Mouse (Mus musculus): ENCODE measurements around the gene Ugt1a8. TPM values are rescaled to one million over a fixed set of nuclear protein-coding genes. Genes with fewer than 3 reads are reported as not detected.
"Not testable (repeated sequence)": the region's sequence is repeated elsewhere in the genome, so short reads cannot be mapped to it uniquely, and the experiment has no call there.

Gene Ugt1a8
- polyA plus RNA-seq, 1 experiment from 2014 or later: not detected

- Histone ChIP-seq H3K9ac (no peak overlapping the region), H3K27ac (no peak overlapping the region), H3K4me2 (replicated peaks) (no peak overlapping the region), H3K27me3 (no peaks in the 10 kb centered on the region), H3K9me3 (replicated peaks) (peaks cover 41% of the 10 kb centered on the region), H3K36me3 (no peaks in the 10 kb centered on the region), H3K4me1 (no peaks in the 10 kb centered on the region), H3K4me3 (no peak overlapping the region)
- no peak for ATAC-seq (ENCODE audit: low FRiP score)
- WGBS: 47% methylated on average over 4 of the region's 4 CpGs
Measured at GRCm38 (mm10) chr1:88218591-88218990, 131.0 kb downstream of the Ugt1a8 start.

GRCm38 (mm10) chr1:88219054-88219453 lies 131.4 kb downstream of the Ugt1a8 start:
- Histone ChIP-seq H3K4me3 (no peak overlapping the region), H3K27ac (no peak overlapping the region), H3K27me3 (no peaks in the 10 kb centered on the region), H3K36me3 (no peaks in the 10 kb centered on the region), H3K4me1 (no peaks in the 10 kb centered on the region), H3K9me3 (replicated peaks) (peaks cover 37% of the 10 kb centered on the region), H3K9ac (no peak overlapping the region), H3K4me2 (replicated peaks) (no peak overlapping the region)
- 18% methylated on average over 1 of the region's 1 CpGs for WGBS
- no peak for ATAC-seq (ENCODE audit: low FRiP score)

GRCm38 (mm10) chr1:88220336-88220735 lies 132.7 kb downstream of the Ugt1a8 start:
- peaks cover 27% of the 10 kb centered on the region for H3K9me3 ChIP-seq (replicated peaks)
- no peak overlapping the region for H3K4me3 ChIP-seq
- no peak overlapping the region for H3K9ac ChIP-seq
- no peaks in the 10 kb centered on the region for H3K36me3 ChIP-seq
- H3K4me2 ChIP-seq (replicated peaks): no peak overlapping the region
- no peaks in the 10 kb centered on the region for H3K4me1 ChIP-seq
- no peaks in the 10 kb centered on the region for H3K27me3 ChIP-seq
- no peak for ATAC-seq (ENCODE audit: low FRiP score)
- no peak overlapping the region for H3K27ac ChIP-seq

DNA sequence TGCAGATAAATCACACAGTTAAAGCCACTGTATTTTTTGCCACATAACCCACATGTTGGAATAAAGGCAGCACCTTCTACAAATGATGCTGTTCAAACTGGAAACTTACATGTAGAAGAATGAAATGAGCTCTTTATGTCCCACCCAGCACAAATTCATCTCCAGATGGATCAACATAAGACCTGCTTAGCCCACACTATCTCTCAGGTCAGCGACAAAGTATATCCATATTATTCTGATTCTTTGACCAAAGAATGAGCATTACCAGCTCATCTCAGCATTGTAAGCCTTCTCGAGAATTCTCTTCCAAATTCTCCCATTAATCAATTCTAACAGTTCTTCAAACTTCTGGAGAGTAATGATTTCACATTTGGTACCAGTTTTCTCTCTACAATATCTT lies 134.6 kb downstream of the Ugt1a8 start:
- no peak for ATAC-seq (ENCODE audit: low FRiP score)
- 54% methylated on average over 2 of the region's 2 CpGs for WGBS
- Histone ChIP-seq H3K36me3 (no peaks in the 10 kb centered on the region), H3K9me3 (replicated peaks) (peaks cover 29% of the 10 kb centered on the region), H3K9ac (no peak overlapping the region), H3K4me2 (replicated peaks) (no peak overlapping the region), H3K27ac (no peak overlapping the region), H3K27me3 (no peaks in the 10 kb centered on the region), H3K4me1 (no peaks in the 10 kb centered on the region), H3K4me3 (no peak overlapping the region)

DNA sequence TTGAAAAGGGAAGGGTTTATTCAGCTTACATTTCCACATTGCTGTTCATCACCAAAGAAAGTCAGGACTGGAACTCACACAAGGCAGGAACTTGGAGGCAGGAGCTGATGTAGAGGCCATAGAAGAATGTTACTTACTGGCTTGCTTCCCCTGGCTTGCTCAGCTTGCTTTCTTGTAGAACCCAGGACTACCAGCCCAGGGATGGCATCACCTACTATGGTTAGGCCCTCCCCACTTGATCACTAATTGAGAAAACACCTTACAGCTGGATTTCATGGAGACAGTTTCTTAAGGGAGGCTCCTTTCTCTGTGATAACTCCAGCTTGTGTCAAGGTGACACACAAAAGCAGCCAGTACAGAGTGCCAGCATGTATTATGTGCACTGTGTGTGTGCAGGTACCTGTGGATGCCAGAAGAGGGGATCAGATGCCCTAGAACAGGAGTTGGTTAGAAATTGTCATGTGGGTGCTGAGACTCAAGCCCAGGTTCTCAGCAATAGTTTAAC lies 135.4 kb downstream of the Ugt1a8 start:
- H3K4me2 ChIP-seq (replicated peaks); H3K4me3 ChIP-seq; H3K4me1 ChIP-seq; H3K27me3 ChIP-seq; H3K27ac ChIP-seq; ATAC-seq (ENCODE audit: low FRiP score); H3K36me3 ChIP-seq; H3K9ac ChIP-seq: not testable (repeated sequence)
- peaks cover 32% of the 10 kb centered on the region for H3K9me3 ChIP-seq (replicated peaks)

DNA sequence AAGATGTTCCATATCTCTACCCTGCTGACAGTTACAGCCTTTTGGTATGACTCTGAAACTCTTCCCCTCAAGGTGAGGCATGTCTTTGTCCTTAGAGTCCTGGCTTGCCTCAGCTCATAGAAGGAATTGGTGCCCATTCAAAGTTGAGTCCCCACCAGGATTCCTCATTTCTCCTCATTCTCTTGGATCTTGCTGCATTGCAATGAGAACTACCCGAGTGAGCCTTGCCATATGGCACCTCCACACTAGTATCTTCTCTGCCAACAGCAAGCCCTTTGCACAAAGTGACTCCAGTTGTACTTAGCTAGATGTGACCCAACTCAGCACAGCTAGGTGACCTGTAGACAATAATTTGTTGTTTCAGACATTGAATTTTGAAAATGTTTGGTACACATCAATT lies 136.0 kb downstream of the Ugt1a8 start:
- Histone ChIP-seq H3K4me2 (replicated peaks) (no peak overlapping the region), H3K4me3 (no peak overlapping the region), H3K9ac (no peak overlapping the region), H3K9me3 (replicated peaks) (peaks cover 37% of the 10 kb centered on the region), H3K36me3 (no peaks in the 10 kb centered on the region), H3K27me3 (no peaks in the 10 kb centered on the region), H3K4me1 (no peaks in the 10 kb centered on the region), H3K27ac (no peak overlapping the region)
- ATAC-seq (ENCODE audit: low FRiP score): no peak
- 60% methylated on average over 1 of the region's 1 CpGs for WGBS

DNA sequence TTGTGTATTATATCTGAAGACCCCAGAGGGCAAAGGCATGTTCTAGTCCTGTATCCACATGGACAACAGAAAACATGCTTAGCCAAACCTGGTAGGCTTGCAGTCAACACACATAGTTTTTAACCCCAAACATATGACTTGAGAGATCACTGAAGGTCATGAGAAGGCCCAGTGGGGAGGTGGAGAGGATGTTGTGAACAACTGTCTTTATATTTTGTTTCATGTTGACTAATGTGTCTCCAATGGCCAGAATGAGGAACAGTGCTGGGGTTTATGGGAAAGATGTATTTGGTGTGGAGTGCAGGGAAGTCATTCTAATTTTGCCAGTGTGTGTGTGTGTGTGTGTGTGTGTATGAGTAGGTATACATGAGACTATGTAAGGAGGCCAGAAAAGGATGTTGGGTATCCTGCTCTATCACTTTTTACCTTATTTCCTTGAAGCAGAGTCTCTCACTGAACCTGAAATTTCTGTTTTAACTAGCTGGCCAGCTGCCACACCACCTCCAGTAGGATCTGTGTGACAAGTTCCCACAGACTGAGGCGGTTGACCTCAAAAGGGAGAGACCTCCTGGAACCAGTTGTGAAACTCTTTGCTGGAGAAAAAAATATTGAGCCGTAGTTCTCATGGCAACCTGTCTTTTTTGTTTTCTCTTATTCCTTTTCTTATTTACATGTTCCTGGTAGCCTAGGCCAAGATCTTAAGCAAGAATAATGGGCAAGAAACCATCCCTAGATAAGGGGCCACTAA lies 136.6 kb downstream of the Ugt1a8 start:
- 67% methylated on average over 2 of the region's 2 CpGs for WGBS

GRCm38 (mm10) chr1:88225301-88225700 lies 137.7 kb downstream of the Ugt1a8 start:
- WGBS: 41% methylated on average over 2 of the region's 2 CpGs

More for the DNA sequence above, 136.6 kb downstream of the Ugt1a8 start:
- Histone ChIP-seq H3K9ac (no peak overlapping the region), H3K4me2 (replicated peaks) (no peak overlapping the region), H3K4me3 (no peak overlapping the region), H3K36me3 (no peaks in the 10 kb centered on the region), H3K4me1 (no peaks in the 10 kb centered on the region), H3K9me3 (replicated peaks) (peaks cover 43% of the 10 kb centered on the region), H3K27ac (no peak overlapping the region), H3K27me3 (no peaks in the 10 kb centered on the region)
- ATAC-seq (ENCODE audit: low FRiP score): no peak

GRCm38 (mm10) chr1:88225741-88226140 lies 138.1 kb downstream of the Ugt1a8 start:
- Histone ChIP-seq H3K36me3 (no peaks in the 10 kb centered on the region), H3K27ac (no peak overlapping the region), H3K4me3 (no peak overlapping the region), H3K4me1 (no peaks in the 10 kb centered on the region), H3K27me3 (no peaks in the 10 kb centered on the region), H3K9ac (no peak overlapping the region), H3K9me3 (replicated peaks) (peaks cover 59% of the 10 kb centered on the region), H3K4me2 (replicated peaks) (no peak overlapping the region)
- no peak for ATAC-seq (ENCODE audit: low FRiP score)

More at GRCm38 (mm10) chr1:88225301-88225700, 137.7 kb downstream of the Ugt1a8 start:
- not testable (repeated sequence) for ATAC-seq (ENCODE audit: low FRiP score); H3K27me3 ChIP-seq; H3K9ac ChIP-seq; H3K4me3 ChIP-seq; H3K4me2 ChIP-seq (replicated peaks); H3K36me3 ChIP-seq; H3K27ac ChIP-seq; H3K4me1 ChIP-seq
- H3K9me3 ChIP-seq (replicated peaks): peaks cover 54% of the 10 kb centered on the region

DNA sequence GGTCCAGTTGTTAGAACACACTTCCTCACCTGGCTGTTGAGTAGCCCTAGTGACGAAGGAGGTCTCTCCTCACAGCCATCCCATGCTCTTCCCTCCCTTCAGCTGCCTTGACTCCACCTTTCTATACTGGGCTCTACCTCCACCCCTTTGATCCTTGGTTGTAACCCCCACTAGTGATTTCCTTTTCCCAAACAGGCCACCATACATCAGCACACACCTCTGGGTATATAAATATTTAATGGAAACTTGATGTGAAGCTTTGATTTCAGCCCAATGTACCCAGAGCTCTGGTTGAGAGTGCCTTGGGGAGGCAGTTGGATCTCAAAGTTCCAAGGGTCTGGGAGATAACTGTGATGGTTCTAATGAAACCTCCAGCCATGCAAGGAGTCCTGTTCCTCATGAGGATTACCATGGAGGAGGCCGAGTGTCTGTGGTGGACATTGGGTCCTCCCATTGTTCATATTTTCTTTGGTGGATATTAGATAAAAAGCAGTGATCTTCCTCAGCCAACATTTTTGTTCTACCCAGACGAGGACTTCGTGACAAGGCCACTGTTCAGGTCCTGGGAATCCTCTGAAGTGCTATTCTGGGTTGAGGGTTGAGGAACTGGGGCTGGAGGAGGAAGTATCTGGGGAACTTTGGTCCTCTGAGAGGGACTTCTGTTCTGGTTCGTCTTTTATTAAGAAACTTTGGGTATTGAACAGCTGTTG lies 139.2 kb downstream of the Ugt1a8 start, which contains the start of gene Mroh2a:
Mroh2a (plus strand) TSS at position 317 of the 710 bp plus-strand sequence.
- H3K27me3 ChIP-seq: no peaks in the 10 kb centered on the region
- peaks cover 70% of the 10 kb centered on the region for H3K9me3 ChIP-seq (replicated peaks)
- no peak within 1 kb of the TSS for H3K9ac ChIP-seq
- H3K4me2 ChIP-seq (replicated peaks): no peak within 1 kb of the TSS
- no peak within 1 kb of the TSS for H3K27ac ChIP-seq
- no peaks in the 10 kb centered on the region for H3K36me3 ChIP-seq
- no peaks in the 10 kb centered on the region for H3K4me1 ChIP-seq
- no peak for ATAC-seq (ENCODE audit: low FRiP score)
- 53% methylated on average over 5 of the region's 5 CpGs for WGBS
- no peak within 1 kb of the TSS for H3K4me3 ChIP-seq

- Histone ChIP-seq H3K27me3 (no peaks in the 10 kb centered on the region), H3K27ac (no peak overlapping the region), H3K4me2 (replicated peaks) (no peak overlapping the region), H3K4me1 (no peaks in the 10 kb centered on the region), H3K9ac (no peak overlapping the region), H3K36me3 (no peaks in the 10 kb centered on the region), H3K4me3 (no peak overlapping the region), H3K9me3 (replicated peaks) (peaks cover 72% of the 10 kb centered on the region)
- no peak for ATAC-seq (ENCODE audit: low FRiP score)
- WGBS: 58% methylated on average over 2 of the region's 2 CpGs
Measured at GRCm38 (mm10) chr1:88227482-88227881, 139.9 kb downstream of the Ugt1a8 start.

- H3K9me3 ChIP-seq (replicated peaks): peaks cover 79% of the 10 kb centered on the region
- H3K36me3 ChIP-seq: no peaks in the 10 kb centered on the region
- H3K27me3 ChIP-seq: no peaks in the 10 kb centered on the region
- H3K4me1 ChIP-seq: no peaks in the 10 kb centered on the region
- no peak overlapping the region for H3K27ac ChIP-seq
- H3K4me2 ChIP-seq (replicated peaks): no peak overlapping the region
- no peak for ATAC-seq (ENCODE audit: low FRiP score)
- H3K9ac ChIP-seq: no peak overlapping the region
- no peak overlapping the region for H3K4me3 ChIP-seq
- 70% methylated on average over 7 of the region's 7 CpGs for WGBS
Measured at GRCm38 (mm10) chr1:88228121-88228520, 140.5 kb downstream of the Ugt1a8 start.

DNA sequence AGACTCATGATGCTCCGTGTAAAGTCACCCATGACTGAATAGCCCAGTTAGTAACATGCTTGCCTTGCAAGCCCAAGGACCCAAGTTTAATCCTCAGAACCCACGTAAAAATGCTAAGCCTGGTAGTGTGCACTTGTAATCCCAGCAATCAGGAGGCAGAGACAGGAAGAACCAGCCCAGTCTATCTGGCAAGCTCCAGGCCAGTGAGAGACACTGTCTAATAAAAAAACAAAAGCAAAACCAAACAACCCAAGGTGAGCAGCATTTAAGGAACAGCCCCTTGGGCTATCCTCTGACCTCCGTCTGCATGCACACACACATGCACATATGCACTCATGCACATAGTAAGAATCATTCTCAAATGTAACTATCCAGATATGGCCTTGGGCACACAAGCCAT lies 142.0 kb downstream of the Ugt1a8 start:
- Histone ChIP-seq H3K4me3 (no peak overlapping the region), H3K9me3 (replicated peaks) (peaks cover 93% of the 10 kb centered on the region), H3K9ac (no peak overlapping the region), H3K4me2 (replicated peaks) (no peak overlapping the region), H3K27me3 (no peaks in the 10 kb centered on the region), H3K36me3 (no peaks in the 10 kb centered on the region), H3K4me1 (no peaks in the 10 kb centered on the region), H3K27ac (no peak overlapping the region)
- WGBS: 79% methylated on average over 3 of the region's 3 CpGs
- no peak for ATAC-seq (ENCODE audit: low FRiP score)

Data from hindbrain, embryonic 12.5 days (tissue).